Mouse (Mus musculus) kidney, postnatal 36 days (tissue): ENCODE data around the gene Ufc1.

Experiments used
- DNase-seq, 2 experiments: peaks; one replicate each; pipeline ENCODE4 v3.0.0; 2021 to 2022; ENCODE audit warnings: mixed read lengths in 2 of 2

The Ufc1 gene

GRCm38 (mm10) chr1:171268341-171268740, 26.5 kb downstream of the Ufc1 start:
- no peak for DNase-seq

- DNase-seq: no peak
These were observed 28.7 kb downstream of the Ufc1 start for GRCm38 (mm10) chr1:171265971-171266744.

DNA sequence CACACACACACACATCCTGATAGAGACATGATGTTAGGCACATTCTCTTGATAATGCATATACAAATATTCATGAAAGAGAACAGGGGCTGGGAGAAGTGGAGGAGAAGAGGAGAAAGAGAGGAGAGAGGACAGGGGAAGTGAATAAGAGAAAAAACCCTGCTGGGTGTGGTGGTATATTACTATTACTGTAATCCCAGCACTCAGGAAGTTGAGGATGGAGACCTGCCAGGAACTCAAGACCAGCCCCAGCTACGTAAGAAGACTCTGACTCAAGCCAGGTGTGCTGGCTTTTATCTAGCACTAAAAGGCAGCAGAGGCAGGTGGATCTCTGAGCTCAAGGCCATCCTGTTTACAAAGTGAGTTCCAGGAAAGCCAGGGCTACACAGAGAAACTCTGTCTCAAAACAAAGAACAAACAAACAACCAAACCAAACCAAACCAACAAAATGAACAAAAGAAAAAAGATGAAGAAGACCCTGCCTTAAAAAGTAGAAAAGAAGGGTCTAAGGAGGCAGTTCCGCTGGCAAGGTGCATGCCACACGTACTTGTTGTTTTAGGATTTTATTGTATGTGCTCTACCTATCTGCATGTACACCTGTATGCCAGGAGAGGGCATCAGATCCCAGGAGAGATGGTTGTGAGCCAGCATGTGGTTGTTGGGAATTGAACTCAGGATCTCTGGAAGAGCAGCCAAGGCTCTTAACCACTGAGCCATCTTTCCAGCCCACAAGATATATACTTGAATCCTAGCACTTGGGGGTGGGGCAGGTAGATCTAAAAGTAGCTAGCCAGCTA, 31.0 kb downstream of the Ufc1 start:
- no peak for DNase-seq

DNA sequence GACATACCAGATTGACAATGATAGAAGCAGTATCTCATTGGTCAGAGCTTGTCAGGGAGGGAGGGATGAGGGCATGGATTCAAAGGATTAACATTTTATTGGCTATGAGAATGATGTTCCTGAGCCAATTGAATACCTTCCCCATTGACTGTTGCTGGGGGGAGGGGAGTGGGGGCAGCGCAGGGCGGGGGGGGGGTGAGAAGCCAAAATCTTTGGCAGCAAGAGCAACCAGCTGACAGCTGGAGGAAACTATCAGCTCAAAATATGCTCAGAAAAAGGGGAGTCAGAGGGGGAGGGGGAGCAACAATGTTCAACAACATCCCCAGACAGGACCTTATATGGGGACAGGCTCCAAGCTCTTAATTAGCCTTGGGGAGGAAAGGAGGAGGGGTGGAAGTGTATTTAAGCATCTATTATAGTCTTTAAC, 31.6 kb downstream of the Ufc1 start:
- DNase-seq: peak; percentile 48 to 64

DNA sequence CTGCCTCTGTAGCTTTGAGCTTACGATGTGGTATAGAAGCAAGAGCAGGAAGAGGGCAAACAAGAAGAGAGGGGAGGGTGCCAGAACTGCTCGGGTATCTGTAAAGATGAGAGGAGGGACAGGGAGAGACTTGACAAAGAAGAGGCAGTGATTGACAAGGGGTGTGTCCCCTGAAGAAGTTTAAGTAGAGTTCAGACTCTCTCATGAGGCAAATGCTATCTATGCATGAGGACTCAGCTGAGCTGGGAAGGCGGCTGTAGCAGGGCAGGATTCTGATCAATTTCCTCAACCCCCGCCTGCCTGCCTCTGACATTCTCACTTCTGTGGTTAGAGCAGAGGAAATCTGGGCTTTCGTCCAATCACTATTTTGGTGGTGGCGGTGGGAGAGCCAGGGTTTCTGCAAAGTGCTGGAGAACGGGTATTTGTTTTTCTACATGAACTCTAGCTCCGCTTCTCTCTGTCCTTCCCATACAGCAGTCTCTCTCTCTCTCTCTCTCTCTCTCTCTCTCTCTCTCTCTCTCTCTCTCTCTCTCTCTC, 32.2 kb downstream of the Ufc1 start:
- peak; percentile 71 to 81 for DNase-seq

- no peak for DNase-seq
These were observed 34.5 kb downstream of the Ufc1 start for GRCm38 (mm10) chr1:171260316-171260715.

GRCm38 (mm10) chr1:171258921-171259320, 35.9 kb downstream of the Ufc1 start:
- no peak for DNase-seq

DNA sequence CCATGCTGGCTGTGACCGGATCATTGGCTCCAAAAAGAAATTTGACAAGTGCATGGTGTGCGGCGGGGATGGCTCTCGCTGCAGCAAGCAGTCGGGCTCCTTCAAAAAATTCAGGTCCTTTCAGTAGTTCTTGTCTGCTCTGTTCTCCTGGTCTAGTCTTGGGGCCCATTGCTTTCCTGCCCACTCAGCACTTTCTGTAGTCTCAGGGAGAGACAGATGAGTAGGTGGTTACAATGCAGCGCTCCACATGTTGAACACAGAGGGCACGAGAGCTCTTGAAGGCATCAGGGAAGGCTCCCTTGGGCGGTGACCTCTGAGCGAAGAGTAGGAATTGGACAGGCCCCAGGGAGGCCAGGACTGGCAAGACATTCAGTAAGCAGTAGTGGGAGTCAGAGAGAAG, 37.0 kb downstream of the Ufc1 start:
- DNase-seq: no peak

- DNase-seq: peak; percentile 74 to 81
These were observed 37.8 kb downstream of the Ufc1 start for GRCm38 (mm10) chr1:171256937-171257548.

DNA sequence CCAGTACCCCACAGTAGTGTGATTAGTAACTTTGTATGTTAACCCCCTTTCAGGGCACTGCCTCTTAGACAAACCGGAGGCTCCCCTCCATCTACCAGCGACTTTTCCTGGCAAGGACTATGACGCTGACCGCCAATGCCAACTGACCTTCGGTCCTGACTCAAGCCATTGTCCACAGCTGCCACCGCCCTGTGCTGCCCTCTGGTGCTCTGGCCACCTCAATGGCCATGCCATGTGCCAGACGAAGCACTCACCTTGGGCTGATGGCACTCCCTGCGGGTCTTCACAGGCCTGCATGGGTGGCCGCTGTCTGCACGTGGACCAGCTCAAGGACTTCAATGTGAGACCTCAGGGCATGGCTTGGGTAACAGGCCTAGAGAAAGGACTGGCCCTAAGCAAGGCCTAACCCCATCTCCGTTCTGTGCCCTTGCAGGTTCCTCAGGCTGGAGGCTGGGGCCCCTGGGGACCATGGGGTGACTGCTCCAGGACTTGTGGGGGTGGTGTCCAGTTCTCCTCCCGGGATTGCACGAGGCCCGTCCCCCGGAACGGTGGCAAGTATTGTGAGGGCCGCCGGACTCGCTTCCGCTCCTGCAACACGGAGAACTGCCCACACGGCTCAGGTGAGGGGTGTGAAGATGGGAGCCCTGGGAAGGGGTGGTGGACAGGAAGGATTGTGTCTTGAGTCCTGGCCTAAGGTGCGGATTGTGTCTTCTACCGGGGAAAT, 38.6 kb downstream of the Ufc1 start:
- peak; percentile 75 to 82 for DNase-seq

- DNase-seq: no peak
These were observed 42.4 kb downstream of the Ufc1 start for GRCm38 (mm10) chr1:171252415-171252814.

DNA sequence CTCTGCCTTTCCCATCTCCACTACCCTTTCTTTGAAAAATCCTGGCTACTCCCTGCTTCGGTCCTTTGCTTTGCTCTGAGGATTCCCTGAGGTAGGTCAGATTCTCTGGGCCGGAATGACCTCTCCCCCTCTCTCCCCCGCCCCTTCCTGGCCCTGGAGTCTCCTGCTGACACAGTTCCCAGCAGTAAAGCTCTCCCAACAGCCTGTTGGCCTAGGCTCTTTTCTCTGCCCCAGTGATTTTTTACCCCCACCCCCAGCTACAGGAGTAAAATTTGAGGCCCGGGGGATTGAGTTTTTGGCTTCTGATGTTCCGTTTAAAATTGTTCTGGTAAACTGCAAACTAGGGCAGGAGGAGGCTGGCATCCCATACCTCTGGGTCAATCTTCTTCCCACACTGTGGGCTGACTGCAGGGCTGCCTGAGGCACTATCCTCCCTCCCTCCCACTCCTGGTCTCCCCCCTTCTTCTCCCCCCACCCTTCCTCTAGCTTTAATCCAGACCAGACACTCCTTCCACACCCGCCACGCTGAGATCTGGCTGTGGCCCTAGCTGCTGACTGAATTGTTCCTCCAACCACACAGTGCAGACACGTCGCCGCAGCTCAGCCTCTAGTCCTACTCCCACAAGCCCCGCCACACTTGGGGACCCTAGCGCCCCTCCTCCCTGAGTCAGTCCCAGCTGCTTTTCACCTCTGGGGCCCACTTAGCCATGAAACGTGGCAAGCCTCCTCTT, 43.1 kb downstream of the Ufc1 start:
- DNase-seq: peak; percentile 57 to 71

DNA sequence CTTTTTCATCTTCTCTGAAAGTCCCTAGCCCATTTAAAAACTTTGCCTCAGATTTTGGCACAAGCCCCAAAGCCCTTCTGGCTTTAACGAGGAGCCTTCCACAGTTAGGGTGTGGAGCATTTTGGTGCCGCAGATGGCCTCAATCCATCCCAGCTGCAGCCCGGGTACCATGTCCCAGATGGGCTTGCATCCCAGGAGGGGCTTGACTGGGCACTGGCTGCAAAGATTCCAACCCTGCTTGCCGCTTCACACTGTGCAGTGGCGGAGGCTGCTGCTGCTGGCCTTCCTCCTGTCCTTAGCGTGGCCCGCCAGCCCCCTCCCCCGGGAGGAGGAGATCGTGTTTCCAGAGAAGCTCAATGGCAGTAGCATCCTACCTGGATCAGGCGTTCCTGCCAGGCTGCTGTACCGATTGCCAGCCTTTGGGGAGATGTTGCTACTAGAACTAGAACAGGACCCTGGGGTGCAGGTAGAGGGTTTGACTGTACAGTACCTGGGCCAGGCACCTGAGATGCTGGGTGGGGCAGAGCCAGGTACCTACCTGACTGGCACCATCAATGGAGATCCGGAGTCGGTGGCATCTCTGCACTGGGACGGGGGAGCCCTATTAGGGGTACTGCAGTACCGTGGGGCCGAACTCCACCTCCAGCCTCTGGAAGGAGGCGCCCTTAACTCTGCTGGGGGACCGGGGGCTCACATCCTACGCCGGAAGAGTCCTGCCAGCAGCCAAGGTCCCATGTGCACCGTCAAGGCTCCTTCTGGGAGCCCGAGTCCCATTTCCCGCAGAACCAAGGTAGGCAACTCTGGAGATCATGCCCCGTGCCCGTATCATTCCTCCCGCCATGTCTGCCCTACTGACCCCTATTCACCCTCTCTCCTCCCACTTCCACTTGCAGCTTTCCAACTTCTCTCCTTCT, 43.9 kb downstream of the Ufc1 start, which contains the start of gene Ndufs2:
Ndufs2 (minus strand) TSS at position 709 of the 914 bp plus-strand sequence.
- DNase-seq: no peak

GRCm38 (mm10) chr1:171249913-171250600, 44.8 kb downstream of the Ufc1 start, which contains the start of gene Adamts4:
Gene Adamts4, plus strand, starts transcription at chr1:171250421.
- peak; percentile 41 to 58 for DNase-seq

GRCm38 (mm10) chr1:171248386-171249226, 46.2 kb downstream of the Ufc1 start:
- peak in 1 of 2 experiments; percentile 26 for DNase-seq

DNA sequence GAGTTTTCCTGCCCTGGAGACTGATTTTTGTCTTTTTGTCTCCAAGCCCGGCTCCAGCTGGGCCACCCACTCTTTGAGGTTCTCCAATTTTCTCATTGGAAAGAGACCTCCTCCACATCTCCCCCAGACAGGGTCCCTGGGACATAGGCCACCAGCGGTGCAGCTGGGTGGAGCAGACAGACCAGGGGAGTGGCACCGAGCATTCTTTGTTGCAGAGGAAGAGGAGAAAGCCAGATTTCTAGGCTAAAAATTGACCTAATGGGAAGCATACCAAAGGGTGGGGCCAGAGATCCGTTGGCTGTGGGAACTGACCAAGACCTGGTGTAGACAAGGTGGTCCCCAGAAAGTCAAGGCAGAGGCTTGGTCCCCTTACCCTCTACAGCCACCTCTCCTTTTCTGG, 46.9 kb downstream of the Ufc1 start:
- peak in 1 of 2 experiments; percentile 42 for DNase-seq

GRCm38 (mm10) chr1:171247453-171247841, 47.4 kb downstream of the Ufc1 start:
- DNase-seq: no peak

DNA sequence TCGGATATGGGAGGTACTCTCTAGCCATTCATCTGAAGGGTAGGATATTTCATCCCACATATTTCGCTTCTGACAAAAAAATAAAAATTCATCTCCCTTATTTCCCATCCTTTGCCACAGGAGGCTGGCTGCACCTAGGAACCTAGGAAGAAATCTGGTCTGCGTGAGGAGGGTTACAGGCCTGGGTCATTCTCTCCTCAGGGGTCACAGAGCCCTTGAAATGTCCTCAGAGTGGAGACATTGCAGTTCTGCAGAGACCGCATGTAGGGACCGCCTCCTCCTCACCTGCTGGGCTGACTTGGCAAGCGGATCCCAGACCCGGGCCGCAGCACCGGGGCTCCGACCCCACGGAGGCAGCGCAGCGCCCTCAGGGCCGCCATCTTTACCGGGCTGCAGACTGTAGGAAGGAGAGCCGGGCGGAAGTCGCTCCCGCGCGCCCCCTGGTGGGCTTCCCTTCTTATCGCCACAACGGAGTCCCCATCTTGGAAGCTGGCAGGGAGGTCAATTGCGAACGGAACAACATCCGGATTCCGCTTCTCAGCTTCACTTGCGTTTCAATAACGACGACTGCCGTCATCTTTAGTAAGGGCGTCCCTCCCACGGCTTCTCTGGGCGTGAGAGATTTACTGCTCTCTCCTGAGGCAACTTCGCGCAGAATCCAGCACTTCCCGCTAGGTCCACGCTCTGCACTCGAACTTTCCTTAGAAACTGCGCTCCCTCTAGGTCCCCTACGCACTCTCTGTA, 47.9 kb downstream of the Ufc1 start:
- DNase-seq: peak; percentile 99
